Mouse (Mus musculus): ENCODE results near the gene Rasgrp4. TPM values are rescaled to one million over a fixed set of nuclear protein-coding genes. Genes with fewer than 3 reads are reported as not detected.
"Not testable (repeated sequence)": the region's sequence is repeated elsewhere in the genome, so short reads cannot be mapped to it uniquely, and the experiment has no call there.

Gene Rasgrp4
- total RNA-seq, 2 experiments from 2014 or later, result 0.91 to 0.97 TPM

- no peak for TF ChIP-seq CTCF (conservative IDR thresholded peaks at IDR 0.05)
Observed at GRCm38 (mm10) chr7:29171562-29172097, 37.0 kb downstream of the Rasgrp4 start.

GRCm38 (mm10) chr7:29172390-29173016 lies 37.9 kb downstream of the Rasgrp4 start:
- DNase-seq (ENCODE audit: low spot score in 2 of 2), result no peak
- no peak for TF ChIP-seq CTCF (conservative IDR thresholded peaks at IDR 0.05)
- H3K27ac ChIP-seq, result no peak overlapping the region
- H3K4me3 ChIP-seq, result no peak overlapping the region

More at GRCm38 (mm10) chr7:29171562-29172097, 37.0 kb downstream of the Rasgrp4 start:
- H3K27ac ChIP-seq, result no peak overlapping the region
- H3K4me3 ChIP-seq, result no peak overlapping the region
- no peak for DNase-seq (ENCODE audit: low spot score in 2 of 2)

GRCm38 (mm10) chr7:29178106-29178505 lies 43.5 kb downstream of the Rasgrp4 start:
- Histone ChIP-seq H3K27ac (no peak overlapping the region), H3K4me3 (no peak overlapping the region)
- DNase-seq (ENCODE audit: low spot score in 2 of 2), result no peak
- TF ChIP-seq CTCF (conservative IDR thresholded peaks at IDR 0.05), result peak; percentile 58

GRCm38 (mm10) chr7:29179323-29179722 lies 44.7 kb downstream of the Rasgrp4 start:
- no peak for TF ChIP-seq CTCF (conservative IDR thresholded peaks at IDR 0.05)
- H3K4me3 ChIP-seq, result peak overlapping the region; percentile 83

GRCm38 (mm10) chr7:29180077-29180853 lies 45.6 kb downstream of the Rasgrp4 start, which contains the start of gene Psmd8:
Psmd8 (minus strand) TSS chr7:29180701.
- H3K27ac ChIP-seq, result peak within 1 kb of the TSS; percentile 91
- DNase-seq (ENCODE audit: low spot score in 2 of 2), result peak; percentile 94 to 98
- peak; percentile 68 for TF ChIP-seq CTCF (conservative IDR thresholded peaks at IDR 0.05)
- peak within 1 kb of the TSS; percentile 83 for H3K4me3 ChIP-seq

More at GRCm38 (mm10) chr7:29179323-29179722, 44.7 kb downstream of the Rasgrp4 start:
- DNase-seq (ENCODE audit: low spot score in 2 of 2), result no peak
- H3K27ac ChIP-seq, result no peak overlapping the region

- Histone ChIP-seq H3K4me3 (peak overlapping the region; percentile 83), H3K27ac (peak overlapping the region; percentile 91)
- TF ChIP-seq CTCF (conservative IDR thresholded peaks at IDR 0.05), result no peak
- DNase-seq (ENCODE audit: low spot score in 2 of 2), result no peak
Observed at GRCm38 (mm10) chr7:29180854-29181236, 46.2 kb downstream of the Rasgrp4 start.

- not testable (repeated sequence) for H3K4me3 ChIP-seq; H3K27ac ChIP-seq; DNase-seq (ENCODE audit: low spot score in 2 of 2)
Observed at GRCm38 (mm10) chr7:29181323-29181722, 46.7 kb downstream of the Rasgrp4 start.

- not testable (repeated sequence) for H3K4me3 ChIP-seq; DNase-seq (ENCODE audit: low spot score in 2 of 2); H3K27ac ChIP-seq
Observed at GRCm38 (mm10) chr7:29194230-29194629, 59.6 kb downstream of the Rasgrp4 start.

- DNase-seq (ENCODE audit: low spot score in 2 of 2), result no peak
- no peak overlapping the region for H3K27ac ChIP-seq
- H3K4me3 ChIP-seq, result no peak overlapping the region
- no peak for TF ChIP-seq CTCF (conservative IDR thresholded peaks at IDR 0.05)
Observed at GRCm38 (mm10) chr7:29202577-29202976, 67.9 kb downstream of the Rasgrp4 start.

Other genes starting within 250 kb of the Rasgrp4 start
- gene Actn4, start 172.5 kb upstream of the Rasgrp4 start, total RNA-seq (2021), result 100 to 1,000 TPM; 131 to 134 TPM
- gene Eif3k, start 153.0 kb upstream of the Rasgrp4 start, total RNA-seq (2021), result 100 to 1,000 TPM; 198 to 202 TPM
- gene Map4k1, start 152.8 kb upstream of the Rasgrp4 start, total RNA-seq (2021), result 1 to 10 TPM in 1 of 2 experiments, under 1 TPM in 1; 0.90 to 1.8 TPM
- gene Ryr1, start 9.7 kb upstream of the Rasgrp4 start, total RNA-seq (2021), result 10 to 100 TPM; 19.6 to 23.3 TPM
- 10 to 100 TPM; 28.1 to 29.3 TPM for gene Fam98c, start 21.4 kb downstream of the Rasgrp4 start, total RNA-seq (2021)
- gene Ggn, start 35.4 kb downstream of the Rasgrp4 start, total RNA-seq (2021), result under 1 TPM; 0.88 to 0.95 TPM
- gene Spred3, start 35.6 kb downstream of the Rasgrp4 start, total RNA-seq (2021), result 10 to 100 TPM; 46.9 to 48.1 TPM
- 100 to 1,000 TPM; 131 to 133 TPM for gene Psmd8, start 45.9 kb downstream of the Rasgrp4 start, total RNA-seq (2021)
- 1 to 10 TPM; 1.2 to 2.4 TPM for gene Catsperg1, start 79.2 kb downstream of the Rasgrp4 start, total RNA-seq (2021)
- 1 to 10 TPM; 2.2 to 2.4 TPM for gene Kcnk6, start 97.7 kb downstream of the Rasgrp4 start, total RNA-seq (2021)
- gene Yif1b, start 103.5 kb downstream of the Rasgrp4 start, total RNA-seq (2021), result 10 to 100 TPM; 40.7 to 42.9 TPM
- gene 2200002D01Rik, start 113.6 kb downstream of the Rasgrp4 start, total RNA-seq (2021), result under 1 TPM in 1 of 2 experiments, not detected in 1; 0.36 TPM
- 10 to 100 TPM; 18.3 to 21.7 TPM for gene Spint2, start 147.1 kb downstream of the Rasgrp4 start, total RNA-seq (2021)
- gene Ppp1r14a, start 154.5 kb downstream of the Rasgrp4 start, total RNA-seq (2021), result 10 to 100 TPM; 20.8 to 21.6 TPM
- gene Dpf1, start 169.1 kb downstream of the Rasgrp4 start, total RNA-seq (2021), result 100 to 1,000 TPM; 106 to 113 TPM